Mouse (Mus musculus) small intestine, adult 2 months (tissue): Measurements from ENCODE around the gene Sacs.

Experiments used
- CTCF ChIP-seq: fragments of 200-500 bp; IDR thresholded peaks from 2 replicates; pipeline ENCODE4 v1.5.1; 2012; ENCODE audit warnings: low read depth, mild to moderate bottlenecking, control low read depth, inconsistent platforms, low read length, moderate library complexity, mixed read lengths; ENCODE audit not compliant: insufficient replicate concordance, insufficient read length; ENCODE audit errors: extremely low read depth
- POLR2A ChIP-seq: fragments of 200-500 bp; IDR thresholded peaks from 2 replicates; pipeline ENCODE4 v1.6.1; 2012; ENCODE audit warnings: low read depth, mild to moderate bottlenecking, control low read depth, inconsistent platforms, low read length, moderate library complexity

- TF ChIP-seq CTCF (no peak), POLR2A (no peak)
Measured at GRCm38 (mm10) chr14:61124755-61125154, 13.5 kb upstream of the Sacs start.
